Mouse (Mus musculus) hindbrain, embryonic 12.5 days (tissue): Measurements from ENCODE around the gene Prpf40b. TPM values are rescaled to one million over a fixed set of nuclear protein-coding genes. Genes with fewer than 3 reads are reported as not detected.

ENCODE experiments used
- ATAC-seq: fragments of 200-750 bp; cut with Nextera tagmentation; 2 replicates; pipeline ENCODE4 v1.8.0; 2017; ENCODE audit warnings: moderate TSS enrichment; ENCODE audit not compliant: low FRiP score
- H3K27ac ChIP-seq: fragments of 300-500 bp; sonication (generic); 2 replicates; pipeline ENCODE4 v1.5.1; 2016; ENCODE audit warnings: mild to moderate bottlenecking
- H3K27me3 ChIP-seq: fragments of 300-500 bp; sonication (generic); 2 replicates; pipeline ENCODE4 v1.6.1; 2016; ENCODE audit warnings: mild to moderate bottlenecking
- H3K36me3 ChIP-seq: fragments of 300-500 bp; sonication (generic); 2 replicates; pipeline ENCODE4 v1.6.1; 2016; ENCODE audit warnings: mild to moderate bottlenecking
- H3K4me1 ChIP-seq: fragments of 300-500 bp; sonication (generic); 2 replicates; pipeline ENCODE4 v1.6.1; 2016
- H3K4me2 ChIP-seq: fragments of 300-500 bp; sonication (generic); replicated peaks from 2 replicates; pipeline ENCODE4 v1.6.1; 2016; ENCODE audit warnings: mild to moderate bottlenecking
- H3K4me3 ChIP-seq: fragments of 300-500 bp; sonication (generic); 2 replicates; pipeline ENCODE4 v1.5.1; 2016; ENCODE audit warnings: mild to moderate bottlenecking
- H3K9ac ChIP-seq: fragments of 300-500 bp; sonication (generic); 2 replicates; pipeline ENCODE4 v1.6.1; 2016; ENCODE audit warnings: mild to moderate bottlenecking, moderate library complexity
- H3K9me3 ChIP-seq: fragments of 300-500 bp; sonication (generic); replicated peaks from 2 replicates; pipeline ENCODE4 v1.6.1; 2016; ENCODE audit warnings: mild to moderate bottlenecking
- WGBS: fragments of 180-500 bp; shearing (Covaris S2); methylation state at CpG from one replicate; pipeline ENCODE4 v1.1.7; 2016; 5-methylcytosine and 5-hydroxymethylcytosine counted together
- polyA plus RNA-seq: library from polyadenylated mRNA; unstranded; fragments of >200 nt; fragmentation: Nextera tagmentation; extraction: Ambion mirVana; gene quantifications from 2 replicates; pipeline ENCODE4 v1.2.1, GENCODE M21; 2016

Gene Prpf40b
- polyA plus RNA-seq, 1 experiment from 2014 or later: 83.3 TPM

DNA sequence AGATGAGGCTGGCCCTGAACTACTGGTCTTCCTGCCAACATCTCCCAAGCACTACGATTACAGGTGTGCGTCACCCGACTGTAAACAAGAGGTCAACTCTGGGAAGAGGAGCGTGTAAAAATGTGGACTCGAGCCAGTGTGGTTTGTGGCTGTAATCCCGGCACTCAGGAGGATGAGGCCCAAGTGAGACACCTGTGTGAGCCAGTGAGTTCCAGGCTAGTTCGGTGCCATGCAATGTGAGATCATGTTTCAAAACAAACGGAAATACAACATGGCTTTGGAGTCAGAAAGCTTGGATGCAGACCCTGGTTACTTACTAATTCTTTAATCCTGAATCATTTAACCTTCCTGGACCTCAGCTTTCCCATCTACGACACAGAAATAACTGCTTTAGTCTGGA is 64.1 kb downstream of the Prpf40b start:
- no peak for ATAC-seq
- Histone ChIP-seq H3K4me1 (peaks cover 11% of the 10 kb centered on the region; the same call in 1 of the 2 replicates), H3K27me3 (no peaks in the 10 kb centered on the region), H3K27ac (no peak overlapping the region), H3K9ac (no peak overlapping the region), H3K9me3 (no peaks in the 10 kb centered on the region), H3K36me3 (no peaks in the 10 kb centered on the region), H3K4me3 (no peak overlapping the region), H3K4me2 (no peak overlapping the region)
- WGBS: 92% methylated on average over 9 of the region's 9 CpGs

DNA sequence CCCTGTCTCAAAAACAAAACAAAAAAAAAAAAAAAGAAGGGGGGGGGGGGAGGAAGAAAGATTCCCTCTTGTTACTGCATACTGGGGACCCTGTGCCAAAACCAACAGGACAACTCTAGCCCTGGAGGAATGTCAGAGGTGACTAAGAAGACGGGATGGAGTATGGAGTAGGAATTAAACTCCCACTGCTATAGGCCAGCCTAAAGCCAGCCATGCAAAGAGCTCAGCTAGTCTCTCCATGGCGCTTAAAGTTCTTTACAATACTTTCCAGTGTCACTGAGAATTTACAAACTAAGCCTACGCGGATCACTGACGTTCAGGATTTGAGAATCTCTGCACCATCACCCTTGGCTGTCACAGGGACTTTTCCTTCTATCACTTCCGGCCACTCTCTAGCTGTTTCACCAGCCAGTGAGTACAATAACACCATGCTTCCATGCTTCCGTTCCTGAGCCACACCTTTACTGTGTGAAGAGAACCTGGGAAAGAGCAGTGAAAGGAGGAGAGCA is 69.2 kb downstream of the Prpf40b start:
- Histone ChIP-seq H3K4me1 (peaks cover 12% of the 10 kb centered on the region), H3K9me3 (no peaks in the 10 kb centered on the region), H3K27me3 (no peaks in the 10 kb centered on the region), H3K9ac (no peak overlapping the region), H3K36me3 (no peaks in the 10 kb centered on the region), H3K4me3 (no peak overlapping the region), H3K4me2 (no peak overlapping the region), H3K27ac (no peak overlapping the region)
- WGBS: 78% methylated on average over 7 of the region's 7 CpGs
- ATAC-seq: no peak

- no peak overlapping the region for H3K9ac ChIP-seq
- H3K4me2 ChIP-seq: no peak overlapping the region
- no peaks in the 10 kb centered on the region for H3K27me3 ChIP-seq
- ATAC-seq: no peak
- no peaks in the 10 kb centered on the region for H3K9me3 ChIP-seq
- H3K4me3 ChIP-seq: no peak overlapping the region
- 61% methylated on average over 8 of the region's 8 CpGs for WGBS
- H3K36me3 ChIP-seq: no peaks in the 10 kb centered on the region
- H3K4me1 ChIP-seq: peaks cover 15% of the 10 kb centered on the region
- no peak overlapping the region for H3K27ac ChIP-seq
Observed at GRCm38 (mm10) chr15:99364921-99365320, 70.0 kb downstream of the Prpf40b start.

Other genes with a start within 250 kb of the Prpf40b start
- 23.3 and 35.6 TPM in 2 replicates for gene Prph, start 239.9 kb upstream of the Prpf40b start, polyA plus RNA-seq
- 24.1 and 29.2 TPM in 2 replicates for gene Troap, start 220.5 kb upstream of the Prpf40b start, polyA plus RNA-seq
- 18.4 and 18.7 TPM in 2 replicates for gene C1ql4, start 207.3 kb upstream of the Prpf40b start, polyA plus RNA-seq
- 3.2 and 3.3 TPM in 2 replicates for gene Dnajc22, start 201.9 kb upstream of the Prpf40b start, polyA plus RNA-seq
- 72.7 and 73.6 TPM in 2 replicates for gene Spats2, start 169.2 kb upstream of the Prpf40b start, polyA plus RNA-seq
- gene Kcnh3, start 70.2 kb upstream of the Prpf40b start, polyA plus RNA-seq: 0.40 TPM in 1 of 2 replicates, not detected in the other
- 178 and 179 TPM in 2 replicates for gene Mcrs1, start 43.1 kb upstream of the Prpf40b start, polyA plus RNA-seq
- gene Fam186b, start 801 bp downstream of the Prpf40b start, polyA plus RNA-seq: 0.10 and 0.22 TPM in 2 replicates
- 19.7 and 23.4 TPM in 2 replicates for gene Fmnl3, start 75.4 kb downstream of the Prpf40b start, polyA plus RNA-seq
- 271 and 274 TPM in 2 replicates for gene Tmbim6, start 97.8 kb downstream of the Prpf40b start, polyA plus RNA-seq
- 14.9 and 16.1 TPM in 2 replicates for gene Nckap5l, start 162.7 kb downstream of the Prpf40b start, polyA plus RNA-seq
- 18.9 TPM in 2 replicates for gene Bcdin3d, start 179.6 kb downstream of the Prpf40b start, polyA plus RNA-seq
- gene Faim2, start 233.1 kb downstream of the Prpf40b start, polyA plus RNA-seq: 2.9 and 5.5 TPM in 2 replicates